Mouse (Mus musculus): Measurements from ENCODE around the gene Atg4d.

GRCm38 (mm10) chr9:21238733-21239464 is 26.2 kb upstream of the Atg4d start, which contains the start of gene Keap1:
- 0 out of 2 replicates have a peak, but pooled peaks have one; percentile 12 for TF ChIP-seq CTCF (IDR thresholded peaks at IDR 0.05)
- TF ChIP-seq EP300 (IDR thresholded peaks at IDR 0.05), result no peak

Data from lung, postnatal 0 days (tissue).